ENCODE assay signal across 11 mouse cellular contexts in the genomic region with DNA sequence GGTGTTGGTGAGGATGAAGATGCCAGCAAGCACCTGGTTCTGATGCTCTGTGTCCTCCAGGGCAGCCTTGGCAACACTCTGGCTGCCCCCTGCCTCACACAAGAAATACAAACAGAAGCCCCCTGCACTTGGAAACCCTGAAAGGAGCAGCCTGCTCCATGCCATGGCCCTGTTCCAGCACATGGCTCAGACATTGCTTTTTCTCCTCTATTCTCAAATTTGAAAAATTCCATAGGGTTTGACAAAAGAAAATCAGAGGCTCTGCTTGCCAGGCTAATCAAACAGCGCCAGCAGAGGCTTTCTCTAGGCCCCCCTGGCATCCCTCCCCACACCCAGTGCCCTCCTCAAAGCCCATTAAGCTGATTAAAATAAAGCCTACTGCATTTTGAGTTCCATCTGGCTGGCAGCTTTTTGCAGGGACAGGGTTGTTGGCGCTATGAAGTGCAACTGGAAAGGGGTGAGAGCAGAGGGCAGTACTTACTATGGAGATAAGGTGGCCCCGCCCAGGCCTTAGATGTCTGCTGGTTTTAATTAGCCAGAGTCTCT.
DNase-seq lines count a peak whose midpoint lies in the region; ATAC-seq lines count a peak whose summit lies in the region.
"Had no signal": no experiment of that assay in that cellular context is flagged by ENCODE, and none has a peak within 500 bp of the region (broad histone marks: within the 10 kb centered on the region; RNA-seq: fewer than 3 reads in every experiment).

No protein-coding gene starts in this region.

- DNase-seq in heart, adult 8-10 months (ENCODE audit: low spot score) = peak; percentile 20
- DNase-seq in heart, adult 11 months = no peak
- peak; percentile 47 for DNase-seq in embryo, embryonic 9.5 days (ENCODE audit: extremely low spot score)
- DNase-seq in urinary bladder, postnatal 25 days (ENCODE audit: low spot score) = no peak

- no peaks in the 10 kb centered on the region for H3K27me3 ChIP-seq in heart, embryonic 13.5 days (replicated peaks)
- no peaks in the 10 kb centered on the region for H3K27me3 ChIP-seq in kidney, embryonic 14.5 days (ENCODE audit: control insufficient read depth, insufficient read depth, low read length)
- H3K27me3 ChIP-seq: liver, embryonic 15.5 days had no signal

- H3K27ac ChIP-seq in heart, embryonic 13.5 days (replicated peaks) = peak overlapping the region; percentile 85
- H3K27ac ChIP-seq in kidney, embryonic 14.5 days (ENCODE audit: low read depth, low read length) = no peak overlapping the region
- H3K27ac ChIP-seq: layer of hippocampus, adult 2 months; liver, embryonic 15.5 days had no signal

- WGBS in heart, embryonic 13.5 days = 18% methylated on average over 3 of the region's 3 CpGs
- WGBS in kidney, embryonic 14.5 days = 70% methylated on average over 3 of the region's 3 CpGs

- no peak overlapping the region for H3K4me3 ChIP-seq in heart, embryonic 13.5 days
- no peak overlapping the region for H3K4me3 ChIP-seq in kidney, embryonic 14.5 days (ENCODE audit: low read length)
- H3K4me3 ChIP-seq: erythroblast, embryonic 14.5 days; layer of hippocampus, adult 2 months; liver, embryonic 15.5 days had no signal

- no peaks in the 10 kb centered on the region for H3K9me3 ChIP-seq in heart, embryonic 13.5 days
- no peaks in the 10 kb centered on the region for H3K9me3 ChIP-seq in kidney, embryonic 14.5 days (ENCODE audit: control insufficient read depth, low read length)
- H3K9me3 ChIP-seq: liver, embryonic 15.5 days had no signal

- peaks cover 9% of the 10 kb centered on the region for H3K36me3 ChIP-seq in heart, embryonic 13.5 days
- H3K36me3 ChIP-seq in kidney, embryonic 14.5 days (ENCODE audit: control insufficient read depth, insufficient read depth, low read length) = no peaks in the 10 kb centered on the region
- H3K36me3 ChIP-seq: liver, embryonic 15.5 days had no signal

- no peak for ATAC-seq in heart, embryonic 13.5 days (ENCODE audit: extremely low read depth, insufficient number of reproducible peaks, low FRiP score, low TSS enrichment)
- peak; percentile 81 for ATAC-seq in megakaryocyte progenitor cell, adult 5-6 weeks (replicated peaks; ENCODE audit: poor library complexity)
- no peak for ATAC-seq in inflammation-experienced regulatory T-cells, adult 6 months
- no peak for ATAC-seq in kidney, embryonic 14.5 days (ENCODE audit: low FRiP score, low TSS enrichment)

- H3K4me2 ChIP-seq in heart, embryonic 13.5 days = peak overlapping the region; percentile 51
- no peak overlapping the region for H3K4me2 ChIP-seq in kidney, embryonic 14.5 days (replicated peaks; ENCODE audit: low read depth, low read length)
- H3K4me2 ChIP-seq: liver, embryonic 15.5 days had no signal

- H3K4me1 ChIP-seq in heart, embryonic 13.5 days = peaks cover 82% of the 10 kb centered on the region
- peaks cover 12% of the 10 kb centered on the region; the same call in 1 of the 2 replicates for H3K4me1 ChIP-seq in kidney, embryonic 14.5 days (ENCODE audit: control insufficient read depth, insufficient read depth, low read length)
- H3K4me1 ChIP-seq: liver, embryonic 15.5 days had no signal

- peak overlapping the region; percentile 71 for H3K9ac ChIP-seq in heart, embryonic 13.5 days
- no peak overlapping the region for H3K9ac ChIP-seq in kidney, embryonic 14.5 days (ENCODE audit: low read depth, low read length)
- H3K9ac ChIP-seq: liver, embryonic 15.5 days had no signal

Comparison
In these comparisons a context has a peak if more than half of its experiments do, and no peak if none do; other contexts are left out.
1. DNase-seq: peak in heart, adult 8-10 months (single experiment) and embryo, embryonic 9.5 days (single experiment); none in heart, adult 11 months (single experiment) and urinary bladder, postnatal 25 days (single experiment).